Mouse (Mus musculus) hindbrain, embryonic 10.5 days (tissue): ENCODE results near the gene Scp2. TPM values are rescaled to one million over a fixed set of nuclear protein-coding genes. Genes with fewer than 3 reads are reported as not detected.

ENCODE experiments used
- DNase-seq: peaks from one replicate; pipeline ENCODE4 v3.0.0-alpha.2; 2017; ENCODE audit warnings: low spot score
- H3K27ac ChIP-seq: fragments of 300-500 bp; sonication (generic); 2 replicates; pipeline ENCODE4 v1.5.1; 2016; ENCODE audit warnings: mild to moderate bottlenecking, moderate library complexity
- H3K27me3 ChIP-seq: fragments of 300-500 bp; sonication (generic); 2 replicates; pipeline ENCODE4 v1.6.1; 2016; ENCODE audit warnings: mild to moderate bottlenecking; ENCODE audit not compliant: poor library complexity, insufficient read depth, severe bottlenecking
- H3K36me3 ChIP-seq: fragments of 300-500 bp; sonication (generic); 2 replicates; pipeline ENCODE4 v1.6.1; 2016; ENCODE audit warnings: mild to moderate bottlenecking, moderate library complexity
- H3K4me1 ChIP-seq: fragments of 300-500 bp; sonication (generic); replicated peaks from 2 replicates; pipeline ENCODE4 v1.6.1; 2016; ENCODE audit warnings: mild to moderate bottlenecking
- H3K4me3 ChIP-seq: fragments of 300-500 bp; sonication (generic); 2 replicates; pipeline ENCODE4 v1.5.1; 2016; ENCODE audit warnings: mild to moderate bottlenecking, moderate library complexity
- H3K9me3 ChIP-seq: fragments of 300-500 bp; sonication (generic); 2 replicates; pipeline ENCODE4 v1.6.1; 2016; ENCODE audit warnings: mild to moderate bottlenecking, moderate library complexity
- WGBS: fragments of 180-500 bp; shearing (Covaris S2); methylation state at CpG from one replicate; pipeline ENCODE4 v1.1.7; 2016; 5-methylcytosine and 5-hydroxymethylcytosine counted together
- polyA plus RNA-seq: library from polyadenylated mRNA; unstranded; fragments of >200 nt; fragmentation: Nextera tagmentation; extraction: Ambion mirVana; gene quantifications from 2 replicates; pipeline ENCODE4 v1.2.1, GENCODE M21; 2016

Scp2 gene
- polyA plus RNA-seq, 1 experiment from 2014 or later: 213 TPM

DNA sequence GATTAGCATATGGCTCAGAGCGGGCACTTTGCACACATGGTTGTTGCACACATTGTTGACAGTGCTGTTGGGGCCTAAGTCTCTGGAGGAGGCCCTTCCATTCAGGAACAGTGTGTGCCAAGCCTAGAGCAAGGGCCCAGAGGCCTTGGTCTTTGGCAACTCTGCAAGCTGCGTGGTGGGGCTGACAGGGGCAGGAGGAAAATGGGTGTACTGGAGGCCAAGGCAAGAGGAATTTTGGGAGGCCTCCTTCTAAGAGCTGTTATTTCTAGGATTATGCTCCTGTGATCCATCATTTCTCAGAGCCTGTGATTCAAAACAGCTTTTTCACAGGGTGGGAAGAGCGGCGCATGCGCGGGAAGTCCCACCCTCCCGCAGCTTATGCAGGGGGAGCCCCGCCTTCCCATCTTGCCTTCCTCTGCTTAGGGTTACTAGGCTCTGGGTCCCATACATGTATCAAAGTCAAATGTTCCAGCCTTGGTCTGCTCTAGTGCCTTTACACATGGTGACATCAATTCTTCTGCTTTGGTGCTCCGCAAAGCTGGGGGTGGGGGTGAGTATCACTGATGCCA is 148.3 kb downstream of the Scp2 start:
- Histone ChIP-seq H3K27me3 (no peaks in the 10 kb centered on the region), H3K36me3 (no peaks in the 10 kb centered on the region), H3K4me3 (no peak overlapping the region), H3K9me3 (no peaks in the 10 kb centered on the region), H3K4me1 (peaks cover 22% of the 10 kb centered on the region), H3K27ac (no peak overlapping the region)
- WGBS: 88% methylated on average over 9 of the region's 9 CpGs
- no peak for DNase-seq

DNA sequence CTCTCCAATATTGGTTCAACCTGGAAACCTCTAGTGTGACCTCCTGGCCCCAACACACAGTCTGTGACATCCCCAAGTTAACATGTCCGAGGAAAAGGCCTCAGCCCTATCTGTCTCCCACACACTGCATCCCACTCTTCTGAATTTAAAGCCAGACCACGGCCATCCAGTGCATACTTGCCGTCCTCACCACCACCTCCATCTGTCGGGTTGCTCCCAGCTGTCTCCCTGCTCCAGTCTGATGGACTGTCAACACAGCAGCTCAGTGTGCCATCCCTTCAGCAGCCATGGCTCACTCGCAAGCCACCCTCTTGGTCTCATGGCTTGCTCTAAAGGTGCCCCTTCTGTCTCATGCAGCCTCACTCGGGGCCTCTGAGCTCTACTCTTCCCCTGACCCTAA is 149.1 kb downstream of the Scp2 start:
- Histone ChIP-seq H3K36me3 (no peaks in the 10 kb centered on the region), H3K9me3 (no peaks in the 10 kb centered on the region), H3K4me3 (no peak overlapping the region), H3K27me3 (peaks cover 4% of the 10 kb centered on the region; the same call in 1 of the 2 replicates), H3K27ac (no peak overlapping the region; the same call in 1 of the 2 replicates), H3K4me1 (peaks cover 22% of the 10 kb centered on the region)
- 84% methylated on average over 6 of the region's 6 CpGs for WGBS
- DNase-seq: no peak

DNA sequence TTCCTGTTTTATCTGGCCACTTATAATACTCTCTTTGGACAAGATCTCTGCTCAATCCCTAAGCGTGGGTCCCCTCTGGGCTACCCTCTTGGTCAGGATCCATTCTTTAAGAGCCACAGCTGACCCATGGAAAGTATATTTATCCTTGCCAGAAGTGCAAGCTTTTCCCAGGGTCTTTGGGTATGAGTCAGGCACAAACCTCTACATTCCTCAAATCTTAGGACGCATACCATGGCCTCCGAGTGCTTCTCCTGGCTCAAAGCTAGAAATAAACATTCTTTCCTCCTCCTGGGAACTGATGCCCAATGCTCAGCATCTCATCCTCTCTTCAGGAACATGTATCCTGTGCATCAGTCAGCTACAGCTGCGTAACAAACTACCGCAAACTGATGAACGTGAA is 149.8 kb downstream of the Scp2 start:
- H3K36me3 ChIP-seq: no peaks in the 10 kb centered on the region
- no peak overlapping the region for H3K27ac ChIP-seq
- no peak for DNase-seq
- H3K27me3 ChIP-seq: peaks cover 4% of the 10 kb centered on the region; the same call in 1 of the 2 replicates
- no peak overlapping the region for H3K4me3 ChIP-seq
- WGBS: 92% methylated on average over 6 of the region's 6 CpGs
- H3K4me1 ChIP-seq: peaks cover 22% of the 10 kb centered on the region
- no peaks in the 10 kb centered on the region for H3K9me3 ChIP-seq

Other genes with a start within 250 kb of the Scp2 start
- 38.7 and 39.7 TPM in 2 replicates for gene Cpt2, start 221.4 kb downstream of the Scp2 start, polyA plus RNA-seq
- gene Slc1a7, start 176.7 kb downstream of the Scp2 start, polyA plus RNA-seq: not detected in 2 replicates
- gene Podn, start 48.6 kb downstream of the Scp2 start, polyA plus RNA-seq: 0.34 TPM in 1 of 2 replicates, not detected in the other
- gene Echdc2, start 20.4 kb upstream of the Scp2 start, polyA plus RNA-seq: 15.9 and 18.6 TPM in 2 replicates
- 0.07 TPM in 1 of 2 replicates, not detected in the other for gene Zyg11a, start 73.0 kb upstream of the Scp2 start, polyA plus RNA-seq
- gene Zyg11b, start 156.1 kb upstream of the Scp2 start, polyA plus RNA-seq: 13.0 and 17.0 TPM in 2 replicates
- 65.2 and 68.6 TPM in 2 replicates for gene Coa7, start 183.1 kb upstream of the Scp2 start, polyA plus RNA-seq
- gene Shisal2a, start 238.4 kb upstream of the Scp2 start, polyA plus RNA-seq: 1.1 and 2.4 TPM in 2 replicates